In genomic region chr13:49628167-49628566, GRCm38 (mm10) we compare ENCODE assay signal across 19 mouse cellular contexts. TPM values are rescaled to one million over a fixed set of nuclear protein-coding genes. Genes with fewer than 3 reads are reported as not detected.
"Had no signal": no experiment of that assay in that cellular context is flagged by ENCODE, and none has a peak within 500 bp of the region (broad histone marks: within the 10 kb centered on the region; RNA-seq: fewer than 3 reads in every experiment).

No protein-coding gene starts in this region.

- H3K27ac ChIP-seq: liver, embryonic 14.5 days; midbrain, embryonic 10.5 days; midbrain, embryonic 12.5 days; neural tube, embryonic 12.5 days had no signal

- H3K4me3 ChIP-seq: midbrain, embryonic 10.5 days; midbrain, embryonic 12.5 days; neural tube, embryonic 12.5 days had no signal

- DNase-seq: lung, adult 18-20 months; lung, embryonic 14.5 days; lung, postnatal 14 days; lung, postnatal 4 days; midbrain, embryonic 14.5 days; right cerebral cortex, postnatal 14 days; right cerebral cortex, postnatal 4 days; spleen, adult 18-20 months; thymus, adult 18-20 months; thymus, postnatal 14 days; thymus, postnatal 36 days had no signal

- H3K27me3 ChIP-seq: midbrain, embryonic 12.5 days; neural tube, embryonic 12.5 days had no signal

- H3K9me3 ChIP-seq: midbrain, embryonic 10.5 days; midbrain, embryonic 12.5 days; neural tube, embryonic 12.5 days had no signal

- H3K4me1 ChIP-seq: midbrain, embryonic 10.5 days; midbrain, embryonic 12.5 days; neural tube, embryonic 12.5 days had no signal

- H3K36me3 ChIP-seq: midbrain, embryonic 12.5 days; neural tube, embryonic 12.5 days had no signal

- H3K4me2 ChIP-seq: lung, embryonic 14.5 days; midbrain, embryonic 12.5 days; neural tube, embryonic 12.5 days had no signal

- ATAC-seq: midbrain, embryonic 16.5 days had no signal

- H3K9ac ChIP-seq: liver, embryonic 14.5 days; lung, embryonic 14.5 days; midbrain, embryonic 12.5 days; neural tube, embryonic 12.5 days had no signal

RNA-seq across cellular contexts. Expression of gene Ogn, which starts 20.3 kb away (rescaled TPM):
- total RNA-seq: megakaryocyte-erythroid progenitor cell, adult 5-6 weeks; neutrophil, adult 5-6 weeks had no signal

RNA-seq across cellular contexts. Expression of gene Omd, which starts 45.9 kb away (rescaled TPM):
- total RNA-seq: neutrophil, adult 5-6 weeks had no signal
- polyA plus RNA-seq: small intestine, adult 2 months had no signal
